Mouse (Mus musculus) stomach, postnatal 0 days (tissue): ENCODE measurements at regions not wholly inside any gene's neighbourhood (a gene's known extent, or its start where the extent isn't known, plus 50 kb on each side); places are given as distances from the start of the nearest gene placed in this dataset.
A peak's percentile ranks its signal among the peaks of the same experiment; 100 is the strongest.

ENCODE experiments used
- ATAC-seq: fragments of 200-750 bp; cut with Nextera tagmentation; 2 replicates; pipeline ENCODE4 v1.8.0; 2017; ENCODE audit not compliant: low FRiP score, low TSS enrichment
- DNase-seq: peaks from one replicate; pipeline ENCODE4 v3.0.0-alpha.2; 2016; ENCODE audit warnings: low spot score
- H3K27ac ChIP-seq: fragments of 300-500 bp; sonication (generic); replicated peaks from 2 replicates; pipeline ENCODE4 v1.5.1; 2014; ENCODE audit warnings: mild to moderate bottlenecking, control low read depth
- H3K27me3 ChIP-seq: fragments of 300-500 bp; sonication (generic); 2 replicates; pipeline ENCODE4 v1.6.1; 2014; ENCODE audit warnings: low read length; ENCODE audit not compliant: control insufficient read depth, insufficient read depth
- H3K36me3 ChIP-seq: fragments of 300-500 bp; sonication (generic); 2 replicates; pipeline ENCODE4 v1.6.1; 2014; ENCODE audit warnings: low read length, mixed read lengths; ENCODE audit not compliant: control insufficient read depth, insufficient read depth
- H3K4me1 ChIP-seq: fragments of 300-500 bp; sonication (generic); replicated peaks from 2 replicates; pipeline ENCODE4 v1.6.1; 2014; ENCODE audit warnings: antibody characterized with exemption; ENCODE audit not compliant: control insufficient read depth, insufficient read depth
- H3K4me2 ChIP-seq: fragments of 300-500 bp; sonication (generic); replicated peaks from 2 replicates; pipeline ENCODE4 v1.6.1; 2014; ENCODE audit warnings: low read depth, mild to moderate bottlenecking, control low read depth, moderate library complexity
- H3K4me3 ChIP-seq: fragments of 300-500 bp; sonication (generic); 2 replicates; pipeline ENCODE4 v1.5.1; 2014; ENCODE audit warnings: low read depth, low read length, control low read depth
- H3K9ac ChIP-seq: fragments of 300-500 bp; sonication (generic); 2 replicates; pipeline ENCODE4 v1.6.1; 2014; ENCODE audit warnings: mild to moderate bottlenecking, low read length, control low read depth, mixed read lengths
- H3K9me3 ChIP-seq: fragments of 300-500 bp; sonication (generic); 2 replicates; pipeline ENCODE4 v1.6.1; 2016; ENCODE audit warnings: low read length; ENCODE audit not compliant: control insufficient read depth
- CTCF ChIP-seq: IDR thresholded peaks from 2 replicates; pipeline ENCODE4 v1.5.1; 2016; ENCODE audit warnings: antibody characterized with exemption, low read depth, mild to moderate bottlenecking, moderate library complexity
- EP300 ChIP-seq: optimal IDR thresholded peaks from 2 replicates; pipeline ENCODE3; 2016; ENCODE audit warnings: antibody characterized with exemption
- WGBS: fragments of 180-500 bp; shearing (Covaris S2); extraction: QIAGEN DNeasy Blood & Tissue Kit; methylation state at CpG from one replicate; pipeline ENCODE4 v1.1.7; 2014; 5-methylcytosine and 5-hydroxymethylcytosine counted together

DNA sequence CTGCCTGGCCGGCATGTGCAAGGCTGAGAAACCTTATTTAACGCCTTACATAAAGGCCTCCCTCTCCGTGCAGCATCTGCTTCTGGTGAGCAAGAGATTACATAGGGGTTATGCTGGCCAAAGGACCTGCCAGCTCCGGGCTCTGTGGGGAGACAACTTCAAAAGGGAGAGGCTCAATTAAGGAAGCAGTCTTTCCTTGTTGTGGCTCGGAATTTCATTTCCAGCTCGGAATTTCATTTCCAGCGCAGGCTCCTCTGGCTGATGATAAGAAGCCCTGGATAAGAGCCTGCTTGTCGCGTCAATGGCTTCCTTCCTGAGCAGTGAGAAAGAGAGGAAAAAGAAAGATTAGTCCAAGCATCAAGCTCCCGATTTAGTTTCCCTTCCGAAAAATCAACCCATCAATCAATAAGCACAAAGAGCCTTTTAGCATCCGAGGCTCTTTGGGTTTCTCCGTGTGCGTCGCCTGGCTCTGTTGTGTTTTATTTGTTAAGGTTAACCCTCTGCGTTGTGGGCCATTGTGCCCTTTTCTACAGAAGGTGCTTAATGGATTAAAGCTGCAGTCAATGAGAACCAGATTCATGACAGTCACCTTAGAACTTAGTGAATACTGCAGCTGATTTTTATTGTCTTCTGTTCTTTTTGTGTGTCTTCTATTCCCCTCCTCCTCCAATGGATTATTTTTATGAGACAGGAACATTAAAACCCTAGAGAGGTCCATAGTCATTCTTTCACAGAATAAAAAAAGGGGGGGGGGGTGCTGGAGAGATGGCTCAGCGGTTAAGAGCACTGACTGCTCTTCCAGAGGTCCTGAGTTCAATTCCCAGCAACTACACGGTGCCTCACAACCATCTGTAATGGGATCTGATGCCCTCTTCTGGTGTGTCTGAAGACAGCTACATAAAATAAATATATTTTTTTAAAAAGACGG is 218.3 kb downstream of the Myo1b start:
- H3K9me3 ChIP-seq = no peaks in the 10 kb centered on the region
- H3K27me3 ChIP-seq = no peaks in the 10 kb centered on the region
- H3K4me2 ChIP-seq = peak overlapping the region; percentile 42
- H3K4me1 ChIP-seq = no peaks in the 10 kb centered on the region
- no peak for ATAC-seq
- H3K27ac ChIP-seq = no peak overlapping the region
- peak overlapping the region; percentile 12; the same call in 1 of the 2 replicates for H3K4me3 ChIP-seq
- TF ChIP-seq EP300 (no peak), CTCF (no peak)
- no peaks in the 10 kb centered on the region for H3K36me3 ChIP-seq
- 22% methylated on average over 19 of the region's 19 CpGs for WGBS
- no peak overlapping the region for H3K9ac ChIP-seq
- DNase-seq = peak; percentile 18

DNA sequence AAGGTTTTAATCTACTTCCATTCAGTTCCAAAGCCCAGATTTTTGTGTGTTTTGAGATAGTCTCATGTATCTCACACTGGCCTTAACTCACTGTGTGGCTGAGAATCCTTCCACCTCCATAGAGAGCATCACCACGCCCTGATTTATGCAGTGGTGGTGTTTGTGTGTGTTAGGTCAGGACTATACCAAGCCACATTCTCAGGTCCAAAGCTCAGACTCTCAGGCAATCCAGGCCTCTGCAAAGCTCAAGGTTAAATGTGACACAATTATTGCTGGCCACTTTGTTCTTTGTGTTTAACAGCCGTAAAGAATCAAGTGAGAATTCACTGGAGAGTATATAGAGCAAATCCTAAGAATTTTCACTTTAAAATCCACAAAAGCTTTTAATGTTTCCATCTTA is 218.2 kb upstream of the Nabp1 start:
- Histone ChIP-seq H3K27me3 (no peaks in the 10 kb centered on the region), H3K4me1 (no peaks in the 10 kb centered on the region), H3K9me3 (no peaks in the 10 kb centered on the region), H3K36me3 (no peaks in the 10 kb centered on the region), H3K27ac (no peak overlapping the region), H3K4me3 (no peak overlapping the region), H3K9ac (no peak overlapping the region), H3K4me2 (no peak overlapping the region)
- no peak for ATAC-seq
- WGBS = 77% methylated on average over 2 of the region's 2 CpGs
- TF ChIP-seq CTCF (no peak), EP300 (no peak)
- no peak for DNase-seq

DNA sequence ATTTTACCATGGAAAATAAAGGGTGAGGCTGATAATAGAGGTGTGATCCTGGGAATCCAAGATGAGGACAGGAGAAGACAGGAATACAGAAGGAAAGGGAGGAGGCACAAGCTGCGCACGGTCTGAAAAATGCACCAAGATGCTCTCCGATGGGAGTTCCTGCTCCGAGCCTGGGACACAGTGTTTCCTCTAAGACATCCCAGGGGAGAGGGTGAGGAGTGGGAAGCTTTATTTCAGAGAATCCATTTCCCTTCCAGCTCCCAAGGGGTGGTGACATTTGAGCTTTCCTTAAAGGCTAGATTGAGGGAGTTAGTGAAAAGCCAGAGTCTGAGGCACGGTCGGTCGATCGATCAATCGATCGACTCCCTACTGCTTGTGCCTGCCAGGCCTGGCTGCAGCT is 212.7 kb upstream of the Nabp1 start:
- no peak for TF ChIP-seq EP300
- no peak for TF ChIP-seq CTCF
- ATAC-seq = no peak

DNA sequence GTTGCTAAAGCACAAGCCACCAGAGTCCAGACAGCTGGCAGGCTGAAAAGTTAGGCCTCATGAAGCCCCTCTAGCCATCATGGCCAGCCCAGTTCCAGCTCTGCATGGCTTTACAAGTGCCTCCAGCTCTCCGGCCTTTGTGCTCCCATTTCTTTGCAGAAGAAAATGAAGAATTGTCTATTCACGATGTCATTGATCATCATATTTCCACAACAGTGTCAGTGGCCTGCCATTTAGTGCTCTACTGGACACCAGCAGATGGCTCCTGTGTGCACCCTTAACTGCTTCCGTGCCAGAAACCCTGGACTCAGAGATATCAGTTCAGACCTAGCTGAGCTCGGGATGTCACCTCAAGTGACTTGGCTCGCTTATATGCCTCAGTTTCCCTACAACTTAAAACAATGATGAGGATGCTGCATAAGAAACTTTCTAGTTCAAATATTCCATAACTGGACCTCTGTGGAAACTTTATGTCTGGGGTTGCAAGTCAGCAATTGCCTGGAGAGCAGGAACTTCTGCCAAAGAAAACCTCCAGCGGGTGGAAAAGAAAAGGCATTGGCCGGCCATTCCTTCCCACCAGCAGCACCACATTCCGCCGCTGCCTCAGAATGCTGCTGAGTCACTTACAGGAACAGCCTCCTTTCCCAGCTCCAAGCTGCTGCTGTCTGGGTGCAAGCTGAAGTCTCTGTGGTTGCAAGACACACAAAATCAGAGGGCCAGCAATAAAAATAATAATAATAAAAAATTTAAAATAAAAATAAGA is 211.4 kb upstream of the Nabp1 start:
- no peak overlapping the region for H3K9ac ChIP-seq
- no peaks in the 10 kb centered on the region for H3K36me3 ChIP-seq
- H3K9me3 ChIP-seq = no peaks in the 10 kb centered on the region
- no peaks in the 10 kb centered on the region for H3K27me3 ChIP-seq
- TF ChIP-seq CTCF (peak; percentile 40), EP300 (no peak)
- no peaks in the 10 kb centered on the region for H3K4me1 ChIP-seq
- ATAC-seq (no peak), DNase-seq (no peak)
- no peak overlapping the region for H3K4me2 ChIP-seq
- no peak overlapping the region for H3K4me3 ChIP-seq
- 69% methylated on average over 9 of the region's 9 CpGs for WGBS
- no peak overlapping the region for H3K27ac ChIP-seq

More for the DNA sequence above, 212.7 kb upstream of the Nabp1 start:
- Histone ChIP-seq H3K4me1 (no peaks in the 10 kb centered on the region), H3K36me3 (no peaks in the 10 kb centered on the region), H3K4me2 (no peak overlapping the region), H3K9ac (no peak overlapping the region), H3K27ac (no peak overlapping the region), H3K9me3 (no peaks in the 10 kb centered on the region), H3K27me3 (no peaks in the 10 kb centered on the region), H3K4me3 (no peak overlapping the region)
- WGBS = 95% methylated on average over 10 of the region's 10 CpGs
- DNase-seq = no peak

DNA sequence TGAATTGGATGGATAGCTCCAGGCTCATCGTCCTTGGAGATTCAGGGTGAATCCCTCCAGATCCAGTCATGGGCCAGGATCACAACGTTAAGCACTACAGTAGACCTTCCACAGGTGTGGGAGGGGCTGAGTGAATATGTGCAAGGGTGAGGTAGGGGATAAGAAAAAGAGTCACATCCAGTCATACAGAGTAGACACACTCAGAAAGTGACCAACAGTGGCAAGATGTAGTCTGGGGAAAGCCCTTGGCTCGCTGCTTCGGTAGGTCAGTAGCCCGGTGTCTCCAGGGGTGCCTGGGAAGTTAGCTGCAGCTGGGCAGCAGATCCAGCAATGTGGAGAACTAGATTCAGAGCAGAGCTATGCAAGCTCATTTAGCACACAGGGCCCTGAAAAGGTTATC is 210.7 kb upstream of the Nabp1 start:
- H3K4me2 ChIP-seq = no peak overlapping the region
- no peak overlapping the region for H3K4me3 ChIP-seq
- no peaks in the 10 kb centered on the region for H3K4me1 ChIP-seq
- no peaks in the 10 kb centered on the region for H3K27me3 ChIP-seq
- no peak for TF ChIP-seq EP300
- TF ChIP-seq CTCF = no peak
- no peak for ATAC-seq
- no peaks in the 10 kb centered on the region for H3K9me3 ChIP-seq
- no peak overlapping the region for H3K27ac ChIP-seq
- H3K36me3 ChIP-seq = no peaks in the 10 kb centered on the region
- H3K9ac ChIP-seq = no peak overlapping the region
- DNase-seq = no peak
- 86% methylated on average over 5 of the region's 5 CpGs for WGBS

DNA sequence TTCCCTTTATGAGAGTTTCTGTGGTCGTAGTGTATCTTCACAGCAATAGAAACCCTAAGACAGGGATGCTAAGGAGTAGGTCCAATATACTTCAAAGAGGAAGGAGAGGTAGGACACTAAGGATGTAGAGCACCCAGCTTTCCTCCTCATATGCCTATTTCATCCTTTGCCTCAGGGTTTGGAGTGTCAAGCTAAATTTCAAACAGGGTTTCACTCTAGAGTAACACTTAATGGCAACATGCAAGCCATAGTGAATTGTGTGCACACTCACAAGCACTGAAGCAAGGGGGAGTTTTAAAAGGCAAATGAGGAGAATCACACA is 210.0 kb upstream of the Nabp1 start:
- 50% methylated on average over 1 of the region's 1 CpGs for WGBS
- Histone ChIP-seq H3K9ac (no peak overlapping the region), H3K9me3 (no peaks in the 10 kb centered on the region), H3K4me1 (no peaks in the 10 kb centered on the region), H3K36me3 (no peaks in the 10 kb centered on the region), H3K4me3 (no peak overlapping the region), H3K4me2 (no peak overlapping the region), H3K27ac (no peak overlapping the region), H3K27me3 (no peaks in the 10 kb centered on the region)
- no peak for DNase-seq
- TF ChIP-seq CTCF (no peak), EP300 (no peak)
- no peak for ATAC-seq
